Mouse (Mus musculus) intestine, postnatal 0 days (tissue): ENCODE data around the gene Celf2. TPM values are rescaled to one million over a fixed set of nuclear protein-coding genes. Genes with fewer than 3 reads are reported as not detected.

Source experiments
- ATAC-seq: fragments of 200-750 bp; cut with Nextera tagmentation; 2 replicates; pipeline ENCODE4 v1.8.0; 2017; ENCODE audit warnings: mild to moderate bottlenecking, moderate TSS enrichment, moderate library complexity
- H3K27ac ChIP-seq: fragments of 300-500 bp; sonication (generic); 2 replicates; pipeline ENCODE4 v1.5.1; 2014; ENCODE audit warnings: mild to moderate bottlenecking, low read depth, low read length, moderate library complexity
- H3K27me3 ChIP-seq: fragments of 300-500 bp; sonication (generic); replicated peaks from 2 replicates; pipeline ENCODE4 v1.6.1; 2014; ENCODE audit warnings: low read length, mixed read lengths; ENCODE audit not compliant: control insufficient read depth, insufficient read depth
- H3K36me3 ChIP-seq: fragments of 300-500 bp; sonication (generic); 2 replicates; pipeline ENCODE4 v1.6.1; 2014; ENCODE audit warnings: mild to moderate bottlenecking, moderate library complexity; ENCODE audit not compliant: control insufficient read depth, insufficient read depth
- H3K4me1 ChIP-seq: fragments of 300-500 bp; sonication (generic); replicated peaks from 2 replicates; pipeline ENCODE4 v1.6.1; 2014; ENCODE audit warnings: antibody characterized with exemption, low read length, mixed read lengths; ENCODE audit not compliant: control insufficient read depth, insufficient read depth
- H3K4me2 ChIP-seq: fragments of 300-500 bp; sonication (generic); replicated peaks from 2 replicates; pipeline ENCODE4 v1.6.1; 2014; ENCODE audit warnings: low read depth, mild to moderate bottlenecking, moderate library complexity
- H3K4me3 ChIP-seq: fragments of 300-500 bp; sonication (generic); 2 replicates; pipeline ENCODE4 v1.5.1; 2014; ENCODE audit warnings: low read depth, low read length
- H3K9ac ChIP-seq: fragments of 300-500 bp; sonication (generic); 2 replicates; pipeline ENCODE4 v1.6.1; 2014; ENCODE audit warnings: mild to moderate bottlenecking, low read depth, low read length
- H3K9me3 ChIP-seq: fragments of 300-500 bp; sonication (generic); 2 replicates; pipeline ENCODE4 v1.6.1; 2016; ENCODE audit warnings: mixed run types; ENCODE audit not compliant: control insufficient read depth
- CTCF ChIP-seq: sonication (generic); IDR thresholded peaks from 2 replicates; pipeline ENCODE4 v1.5.1; 2016; ENCODE audit warnings: low read depth, mild to moderate bottlenecking, control low read depth, antibody characterized with exemption, moderate library complexity
- WGBS: fragments of 180-500 bp; shearing (Covaris S2); extraction: QIAGEN DNeasy Blood & Tissue Kit; methylation state at CpG from one replicate; pipeline ENCODE4 v1.1.7; 2014; 5-methylcytosine and 5-hydroxymethylcytosine counted together
- polyA plus RNA-seq: library from polyadenylated mRNA; unstranded; fragments of >200 nt; fragmentation: Nextera tagmentation; extraction: Ambion mirVana; gene quantifications from 2 replicates; pipeline ENCODE4 v1.2.1, GENCODE M21; 2015

Celf2 gene
- polyA plus RNA-seq, 1 experiment from 2014 or later = 16.8 TPM

- H3K4me1 ChIP-seq = no peaks in the 10 kb centered on the region
- peak overlapping the region; percentile 76 for H3K4me2 ChIP-seq
- H3K4me3 ChIP-seq = peak overlapping the region; percentile 36
- H3K27ac ChIP-seq = peak overlapping the region; percentile 35; the same call in 1 of the 2 replicates
- ATAC-seq = peak; percentile 36; the same call in 1 of the 2 replicates
- no peaks in the 10 kb centered on the region for H3K27me3 ChIP-seq
- H3K9me3 ChIP-seq = 0 out of 2 replicates have a peak, but pooled peaks cover 3% of the 10 kb centered on the region
- WGBS = 16% methylated on average over 28 of the region's 28 CpGs
- no peak for TF ChIP-seq CTCF
- no peaks in the 10 kb centered on the region for H3K36me3 ChIP-seq
- peak overlapping the region; percentile 47 for H3K9ac ChIP-seq
These were observed 428.3 kb downstream of the Celf2 start for GRCm38 (mm10) chr2:7080794-7081783.

GRCm38 (mm10) chr2:7080086-7080485, 429.3 kb downstream of the Celf2 start:
- no peak for TF ChIP-seq CTCF

DNA sequence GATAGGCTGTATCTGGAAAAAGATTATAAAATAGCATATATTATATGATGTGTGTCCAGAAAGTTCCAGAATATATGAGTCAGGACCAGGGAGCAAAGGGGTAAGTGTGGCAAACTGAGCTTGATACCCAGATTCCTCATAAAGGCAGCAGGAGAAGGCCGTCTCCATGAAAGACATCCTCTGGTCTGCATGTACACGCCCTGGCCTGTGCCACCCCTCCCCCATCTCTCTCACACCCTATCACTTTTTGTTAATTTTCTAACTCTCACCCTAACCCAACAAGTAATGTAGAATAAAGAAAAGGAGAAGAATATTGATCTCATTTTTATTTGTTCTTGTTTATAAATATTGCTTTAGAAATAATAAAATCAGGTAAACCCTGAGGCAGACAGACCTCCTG, 430.0 kb downstream of the Celf2 start:
- Histone ChIP-seq H3K9ac (no peak overlapping the region), H3K4me2 (no peak overlapping the region), H3K36me3 (no peaks in the 10 kb centered on the region), H3K4me1 (no peaks in the 10 kb centered on the region), H3K4me3 (no peak overlapping the region), H3K27ac (no peak overlapping the region), H3K9me3 (0 out of 2 replicates have a peak, but pooled peaks cover 3% of the 10 kb centered on the region), H3K27me3 (no peaks in the 10 kb centered on the region)
- ATAC-seq = no peak
- whole genome bisulfite sequencing = 71% methylated on average over 2 of the region's 2 CpGs
- no peak for TF ChIP-seq CTCF

More at GRCm38 (mm10) chr2:7080086-7080485, 429.3 kb downstream of the Celf2 start:
- H3K27ac ChIP-seq = no peak overlapping the region
- no peak overlapping the region; the same call in 1 of the 2 replicates for H3K4me2 ChIP-seq
- WGBS = 46% methylated on average over 7 of the region's 7 CpGs
- no peak for ATAC-seq
- no peak overlapping the region for H3K4me3 ChIP-seq
- no peaks in the 10 kb centered on the region for H3K36me3 ChIP-seq
- no peak overlapping the region for H3K9ac ChIP-seq
- no peaks in the 10 kb centered on the region for H3K27me3 ChIP-seq
- H3K9me3 ChIP-seq = 0 out of 2 replicates have a peak, but pooled peaks cover 3% of the 10 kb centered on the region
- no peaks in the 10 kb centered on the region for H3K4me1 ChIP-seq

GRCm38 (mm10) chr2:7073730-7074129, 435.6 kb downstream of the Celf2 start:
- Histone ChIP-seq H3K4me2 (no peak overlapping the region), H3K4me1 (no peaks in the 10 kb centered on the region), H3K27me3 (no peaks in the 10 kb centered on the region), H3K27ac (no peak overlapping the region), H3K9ac (no peak overlapping the region), H3K4me3 (no peak overlapping the region), H3K36me3 (no peaks in the 10 kb centered on the region), H3K9me3 (0 out of 2 replicates have a peak, but pooled peaks cover 3% of the 10 kb centered on the region)
- 55% methylated on average over 3 of the region's 3 CpGs for WGBS
- ATAC-seq = no peak
- TF ChIP-seq CTCF = no peak

- H3K4me2 ChIP-seq = no peak overlapping the region
- no peaks in the 10 kb centered on the region for H3K4me1 ChIP-seq
- TF ChIP-seq CTCF = no peak
- no peak for ATAC-seq
- H3K27me3 ChIP-seq = no peaks in the 10 kb centered on the region
- H3K9me3 ChIP-seq = 0 out of 2 replicates have a peak, but pooled peaks cover 3% of the 10 kb centered on the region
- no peak overlapping the region for H3K9ac ChIP-seq
- H3K4me3 ChIP-seq = no peak overlapping the region
- WGBS = 73% methylated on average over 5 of the region's 5 CpGs
- no peaks in the 10 kb centered on the region for H3K36me3 ChIP-seq
- no peak overlapping the region for H3K27ac ChIP-seq
These were observed 436.8 kb downstream of the Celf2 start for GRCm38 (mm10) chr2:7072344-7073265.
